Mouse (Mus musculus) liver, adult (tissue): ENCODE measurements at regions not wholly inside any gene's neighbourhood (a gene's known extent, or its start where the extent isn't known, plus 50 kb on each side); places are given as distances from the start of the nearest gene placed in this dataset.

Experiments used
- GATA4 ChIP-seq: IDR thresholded peaks from 2 replicates; pipeline ENCODE4 v1.6.1; 2014; ENCODE audit warnings: mild to moderate bottlenecking, low read length; ENCODE audit not compliant: insufficient replicate concordance

- TF ChIP-seq GATA4: no peak
Observed at GRCm38 (mm10) chr6:112026261-112027205, 247.0 kb upstream of the Lmcd1 start.

- no peak for TF ChIP-seq GATA4
Observed at GRCm38 (mm10) chr6:112050548-112051184, 222.9 kb upstream of the Lmcd1 start.

- no peak for TF ChIP-seq GATA4
Observed at GRCm38 (mm10) chr6:112052193-112052592, 221.4 kb upstream of the Lmcd1 start.

GRCm38 (mm10) chr6:112057895-112058294 is 215.7 kb upstream of the Lmcd1 start:
- no peak for TF ChIP-seq GATA4

- no peak for TF ChIP-seq GATA4
Observed at GRCm38 (mm10) chr6:112062956-112063355, 210.6 kb upstream of the Lmcd1 start.

GRCm38 (mm10) chr6:112090597-112090996 is 183.0 kb upstream of the Lmcd1 start:
- TF ChIP-seq GATA4: no peak

GRCm38 (mm10) chr6:112091125-112091763 is 182.3 kb upstream of the Lmcd1 start:
- TF ChIP-seq GATA4: no peak

GRCm38 (mm10) chr6:112093300-112093699 is 180.3 kb upstream of the Lmcd1 start:
- TF ChIP-seq GATA4: no peak

- no peak for TF ChIP-seq GATA4
Observed at GRCm38 (mm10) chr6:112097699-112098098, 175.9 kb upstream of the Lmcd1 start.

- TF ChIP-seq GATA4: no peak
Observed at GRCm38 (mm10) chr6:112108651-112109050, 164.9 kb upstream of the Lmcd1 start.

- TF ChIP-seq GATA4: no peak
Observed at GRCm38 (mm10) chr6:112119180-112119579, 154.4 kb upstream of the Lmcd1 start.

GRCm38 (mm10) chr6:112133522-112133921 is 140.0 kb upstream of the Lmcd1 start:
- TF ChIP-seq GATA4: no peak

GRCm38 (mm10) chr6:112152535-112153364 is 120.8 kb upstream of the Lmcd1 start:
- no peak for TF ChIP-seq GATA4

- TF ChIP-seq GATA4: no peak
Observed at GRCm38 (mm10) chr6:112167487-112167886, 106.1 kb upstream of the Lmcd1 start.

- no peak for TF ChIP-seq GATA4
Observed at GRCm38 (mm10) chr6:112176344-112176743, 97.2 kb upstream of the Lmcd1 start.
